Mouse (Mus musculus) brain, embryonic 14.5 days (tissue): ENCODE results near the gene Slc11a1.

Experiments used
- CTCF ChIP-seq: fragments of 200-500 bp; IDR thresholded peaks from 2 replicates; pipeline ENCODE4 v1.5.1; 2012; ENCODE audit warnings: inconsistent platforms, mild to moderate bottlenecking, moderate library complexity, borderline replicate concordance; ENCODE audit not compliant: insufficient read depth, insufficient read length; ENCODE audit errors: extremely low read depth
- POLR2A ChIP-seq: fragments of 200-500 bp; IDR thresholded peaks from 2 replicates; pipeline ENCODE4 v1.6.1; 2012; ENCODE audit warnings: mild to moderate bottlenecking, inconsistent platforms, borderline replicate concordance; ENCODE audit not compliant: poor library complexity, insufficient read depth, insufficient read length, severe bottlenecking; ENCODE audit errors: extremely low read depth

DNA sequence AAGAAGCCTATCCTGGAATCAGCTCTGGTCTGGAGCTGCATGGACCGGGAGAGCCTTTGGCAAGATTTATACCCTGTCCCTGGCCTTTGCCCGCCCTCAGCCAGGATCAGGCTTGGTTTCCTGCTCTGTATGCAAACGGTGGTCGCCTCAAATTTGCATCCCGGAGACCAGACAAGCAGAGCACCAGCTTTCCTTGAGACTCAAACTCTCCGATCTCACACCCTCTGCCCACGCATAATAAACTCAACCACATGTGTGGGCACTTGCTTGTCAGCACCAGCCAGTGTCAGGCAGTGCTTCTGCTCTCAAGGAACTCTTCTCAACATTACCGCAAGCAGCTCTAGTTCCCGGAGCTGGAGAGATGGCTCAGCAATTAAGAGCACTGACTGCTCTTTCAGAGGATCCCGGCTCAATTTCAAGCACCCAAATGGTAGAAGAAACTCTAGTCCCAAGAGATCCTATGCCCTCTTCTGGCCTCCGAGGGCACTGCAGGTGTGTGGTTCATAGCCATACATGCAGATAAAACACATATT, 23.0 kb downstream of the Slc11a1 start:
- TF ChIP-seq CTCF (peak; percentile 61; the same call in 1 of the 2 replicates), POLR2A (no peak)
